Mouse (Mus musculus) retina, embryonic 14.5 days (tissue): Measurements from ENCODE around the gene Olfr918.

Experiments
- DNase-seq: peaks from one replicate; pipeline ENCODE4 v3.0.0-alpha.2; 2015; ENCODE audit warnings: low spot score

Olfr918 gene

GRCm38 (mm10) chr9:38674501-38674900 is at the start of gene Olfr918:
TSS of gene Olfr918 (minus strand) at chr9:38674601.
- DNase-seq = no peak

DNA sequence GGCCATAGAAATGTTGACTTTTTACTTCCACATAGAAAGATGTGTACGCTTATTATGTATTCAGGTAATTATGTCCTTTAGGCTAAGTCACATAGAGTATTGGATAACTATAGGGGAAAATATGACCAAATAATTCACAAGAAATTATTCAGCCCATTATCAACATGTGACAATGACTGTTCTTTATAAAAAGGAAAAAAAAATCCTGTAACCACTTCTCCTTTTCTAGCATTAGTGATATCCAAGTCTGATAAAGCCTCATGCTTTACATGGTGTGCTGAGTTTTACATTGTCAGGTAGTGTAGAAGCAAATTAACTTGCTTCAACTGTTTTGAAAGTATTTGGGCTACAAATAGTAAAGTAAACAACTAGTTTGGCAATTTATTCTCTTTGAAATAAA is 49.6 kb upstream of the Olfr918 start:
- DNase-seq = no peak

GRCm38 (mm10) chr9:38718927-38719441 is 44.6 kb upstream of the Olfr918 start:
- DNase-seq = peak; percentile 12

DNA sequence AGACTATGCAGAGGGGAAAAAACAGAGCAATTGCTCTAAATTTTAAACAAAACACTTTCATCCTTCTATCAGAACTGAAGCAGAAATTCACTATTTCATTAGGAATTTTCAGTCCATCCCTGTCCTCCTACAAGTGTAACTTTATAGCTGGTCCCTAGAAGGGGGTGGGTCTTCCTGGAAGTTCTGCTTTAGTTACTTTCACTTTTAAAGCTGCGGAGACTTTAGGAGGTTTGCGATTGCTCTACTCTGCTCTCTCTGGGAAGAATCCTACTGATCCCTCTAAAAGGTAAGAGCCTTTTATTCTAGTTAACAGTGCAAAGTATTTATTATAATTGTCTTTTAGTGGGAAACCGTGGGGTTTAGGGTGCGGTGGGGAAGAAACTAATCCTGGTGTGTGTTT is 43.7 kb upstream of the Olfr918 start, which contains the start of gene Vwa5a:
Vwa5a (plus strand) TSS at position 167 of the 400 bp plus-strand sequence.
- DNase-seq = peak; percentile 48

- no peak for DNase-seq
Observed at GRCm38 (mm10) chr9:38672887-38673286, 1.5 kb downstream of the Olfr918 start.

DNA sequence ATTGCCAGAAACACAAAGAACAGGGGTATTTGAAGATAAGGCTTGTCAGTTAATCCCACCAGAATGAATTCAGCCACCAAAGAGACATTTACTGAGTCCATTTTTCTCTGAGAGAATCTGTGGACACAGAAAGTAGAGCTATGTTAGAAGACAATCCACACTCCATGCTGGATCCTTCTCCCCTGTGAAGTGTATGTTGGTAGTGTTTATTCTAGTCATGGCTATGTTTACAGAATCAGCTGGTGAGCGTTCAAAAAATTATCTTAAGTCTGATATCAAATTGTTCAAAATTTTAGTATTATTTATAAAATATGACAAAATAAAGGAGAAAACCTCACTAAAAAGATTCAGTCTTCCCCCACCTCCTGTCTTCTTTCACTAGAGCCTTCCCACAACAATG is 8.7 kb downstream of the Olfr918 start, which contains the start of gene Olfr917:
Olfr917 (minus strand) TSS at position 101 of the 400 bp plus-strand sequence.
- DNase-seq = no peak

DNA sequence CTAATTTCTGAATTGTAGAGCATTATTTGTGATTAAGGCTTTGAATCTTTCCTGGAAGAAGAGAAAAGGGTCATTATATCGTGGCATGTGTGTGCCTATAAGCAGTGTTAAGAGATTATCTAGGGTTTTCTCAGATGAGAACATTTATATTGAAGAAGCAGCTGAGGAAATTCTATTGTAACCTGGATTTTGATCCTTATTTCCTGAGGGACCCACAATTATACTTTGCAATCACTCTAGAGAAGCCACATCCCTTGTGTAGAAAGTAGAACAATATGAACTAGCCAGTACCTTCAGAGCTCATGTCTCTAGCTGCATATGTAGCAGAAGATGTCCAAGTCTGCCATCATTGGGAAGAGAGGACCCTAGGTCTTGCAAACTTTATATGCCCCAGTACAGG is 14.6 kb downstream of the Olfr918 start, which contains the start of gene Olfr916:
Olfr916 (minus strand) TSS at position 101 of the 400 bp plus-strand sequence.
- DNase-seq = no peak

GRCm38 (mm10) chr9:38632406-38632805 is 42.0 kb downstream of the Olfr918 start:
- DNase-seq = no peak
